Mouse (Mus musculus) left cerebral cortex, adult 9 months (tissue): Measurements from ENCODE around the gene Cep112.

ENCODE experiments used
- DNase-seq, 2 experiments: peaks; one replicate each; pipeline ENCODE4 v3.0.0; 2022; ENCODE audit warnings: low spot score in 2 of 2

Cep112 gene

GRCm38 (mm10) chr11:108876633-108877205 is 451.7 kb downstream of the Cep112 start:
- no peak for DNase-seq

DNA sequence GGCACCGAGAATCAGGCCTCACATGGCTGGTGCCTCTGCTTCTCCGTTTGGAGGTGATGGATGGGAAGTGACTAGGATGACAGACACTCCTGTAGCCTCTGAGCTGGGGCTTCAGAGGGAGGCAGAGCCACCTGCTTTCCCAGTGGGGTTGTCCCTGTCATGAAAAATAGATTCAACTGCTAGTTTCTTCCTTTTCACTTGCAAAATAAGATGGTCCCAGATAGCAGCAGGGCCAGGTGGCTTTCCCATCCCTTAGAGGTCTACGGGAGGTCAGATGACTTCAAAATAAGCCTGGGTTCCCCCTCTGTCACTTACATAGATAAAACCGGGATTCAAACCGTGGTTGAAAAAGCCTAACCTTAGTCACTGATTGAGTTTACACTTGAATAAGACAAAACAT is 452.5 kb downstream of the Cep112 start:
- DNase-seq: no peak

- no peak for DNase-seq
These were observed 455.6 kb downstream of the Cep112 start for GRCm38 (mm10) chr11:108880546-108880945.

- no peak for DNase-seq
These were observed 456.7 kb downstream of the Cep112 start for GRCm38 (mm10) chr11:108881662-108882061.

GRCm38 (mm10) chr11:108885276-108885896 is 460.4 kb downstream of the Cep112 start:
- DNase-seq: no peak

DNA sequence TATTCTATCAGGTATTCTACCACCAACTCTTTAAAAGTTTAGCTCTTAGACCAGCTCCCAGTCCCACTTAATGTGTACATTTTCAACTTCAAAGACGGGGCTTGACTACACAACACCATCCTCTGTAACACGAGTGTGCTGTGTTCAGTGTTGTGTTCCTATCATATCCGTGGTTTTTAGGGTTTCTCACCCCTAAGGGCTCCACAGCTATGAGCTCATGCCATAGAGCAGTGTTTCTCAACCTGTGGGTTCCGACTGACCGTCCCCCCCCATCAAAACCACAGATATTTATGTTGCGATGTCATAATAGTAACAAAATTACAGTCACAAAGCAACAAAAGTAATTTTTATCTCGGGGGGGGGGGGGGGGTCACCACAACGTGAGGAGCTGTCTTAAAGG is 461.1 kb downstream of the Cep112 start:
- DNase-seq: no peak

- DNase-seq: peak in 1 of 2 experiments; percentile 30
These were observed 464.1 kb downstream of the Cep112 start for GRCm38 (mm10) chr11:108889121-108889520.

DNA sequence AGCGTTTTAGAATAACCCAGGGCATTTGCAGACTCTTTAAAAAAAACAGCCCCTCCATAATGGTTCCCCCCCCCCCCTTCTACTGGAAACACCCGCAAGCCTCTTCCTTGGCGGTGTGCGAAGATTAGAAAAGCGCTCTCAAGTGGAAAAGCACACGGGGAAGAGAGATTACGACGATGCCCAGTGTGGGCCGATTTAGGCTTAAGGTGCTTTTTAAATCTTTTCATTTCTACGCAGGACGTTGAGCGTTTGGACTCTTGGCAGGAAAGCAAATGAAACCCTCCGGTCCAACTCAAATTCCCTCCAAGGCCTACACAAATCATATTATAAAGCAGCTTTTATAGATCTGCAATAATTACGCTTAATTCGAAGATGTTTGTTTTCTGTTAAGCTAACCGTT is 465.6 kb downstream of the Cep112 start:
- no peak for DNase-seq

DNA sequence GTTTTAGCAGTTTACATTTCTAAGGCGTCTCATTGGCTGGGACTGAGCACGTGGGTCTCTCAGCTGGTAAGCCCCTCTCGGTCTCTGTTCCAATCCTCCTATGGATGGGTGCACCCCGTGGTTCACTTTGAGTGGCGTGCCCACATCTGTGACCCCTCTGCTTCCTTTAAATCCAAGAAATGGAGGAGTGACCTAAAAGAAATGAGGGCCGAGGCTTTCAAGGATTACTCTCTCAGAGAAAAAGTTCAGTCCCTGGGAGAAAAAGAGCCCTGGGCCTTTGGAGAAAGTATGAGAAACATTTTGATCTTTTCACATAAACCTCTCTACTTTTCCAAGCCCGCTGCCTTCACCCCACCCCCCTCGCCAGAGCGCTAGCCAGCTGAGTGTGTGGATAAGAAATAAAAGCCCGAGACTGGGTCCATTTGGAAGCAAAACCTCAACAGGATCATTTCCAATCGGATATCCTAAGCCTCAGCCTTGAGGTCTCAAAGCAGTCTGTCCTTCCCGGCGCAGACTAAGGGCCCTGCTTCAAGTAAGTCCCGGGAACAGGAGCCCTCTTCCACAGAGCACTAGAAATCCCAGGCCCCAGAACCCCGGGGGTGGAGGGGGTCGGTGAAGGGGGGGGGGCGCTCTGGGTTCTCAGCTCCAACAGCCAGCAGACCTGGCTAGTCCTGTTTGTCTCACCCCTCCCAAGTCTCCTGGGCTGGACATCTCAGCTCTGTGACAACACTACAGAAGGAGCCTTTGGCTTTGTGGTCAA is 466.3 kb downstream of the Cep112 start:
- DNase-seq: no peak

DNA sequence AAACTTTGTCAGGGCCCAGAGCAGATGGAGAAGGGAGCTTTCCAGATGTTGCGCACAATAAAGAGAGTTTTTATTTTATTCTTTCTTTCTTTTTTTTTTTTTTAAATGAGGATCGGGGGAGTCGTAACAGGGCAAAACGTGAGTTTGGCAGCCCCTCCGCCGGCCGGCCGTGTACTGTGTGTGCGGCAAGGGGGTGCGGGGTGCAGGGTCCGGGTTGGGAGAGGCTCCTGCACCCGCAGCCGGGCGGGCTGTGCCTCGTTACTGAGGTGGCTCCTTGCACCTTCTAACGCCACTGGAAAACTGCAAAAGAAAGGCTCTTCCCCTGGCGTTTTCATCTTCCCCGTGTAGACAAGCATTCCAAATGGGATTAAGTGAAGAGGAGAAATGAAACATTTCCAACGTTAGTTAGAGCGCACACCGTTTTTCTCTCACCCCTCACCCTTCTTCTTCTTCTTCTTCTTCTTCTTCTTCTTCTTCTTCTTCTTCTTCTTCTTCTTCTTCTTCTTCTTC is 466.9 kb downstream of the Cep112 start:
- no peak for DNase-seq

DNA sequence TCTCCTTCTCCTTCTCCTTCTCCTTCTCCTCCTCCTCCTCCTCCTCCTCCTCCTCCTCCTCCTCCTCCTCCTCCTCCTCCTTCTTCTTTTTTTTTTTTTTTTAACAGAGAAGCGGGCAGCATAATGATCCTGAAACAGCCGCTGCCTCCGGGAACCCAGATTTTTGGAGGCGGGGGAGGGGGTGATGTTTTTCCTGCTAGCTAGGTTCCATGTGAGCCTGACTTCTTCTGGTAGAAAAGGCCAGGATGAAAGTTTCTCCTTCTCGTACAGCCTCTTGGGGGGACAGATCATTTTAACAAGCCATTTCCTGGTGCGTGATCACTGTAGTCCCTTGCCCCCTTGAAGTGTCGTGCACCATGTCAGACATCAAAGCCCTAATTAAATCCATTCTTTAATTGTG is 467.4 kb downstream of the Cep112 start:
- DNase-seq: no peak

DNA sequence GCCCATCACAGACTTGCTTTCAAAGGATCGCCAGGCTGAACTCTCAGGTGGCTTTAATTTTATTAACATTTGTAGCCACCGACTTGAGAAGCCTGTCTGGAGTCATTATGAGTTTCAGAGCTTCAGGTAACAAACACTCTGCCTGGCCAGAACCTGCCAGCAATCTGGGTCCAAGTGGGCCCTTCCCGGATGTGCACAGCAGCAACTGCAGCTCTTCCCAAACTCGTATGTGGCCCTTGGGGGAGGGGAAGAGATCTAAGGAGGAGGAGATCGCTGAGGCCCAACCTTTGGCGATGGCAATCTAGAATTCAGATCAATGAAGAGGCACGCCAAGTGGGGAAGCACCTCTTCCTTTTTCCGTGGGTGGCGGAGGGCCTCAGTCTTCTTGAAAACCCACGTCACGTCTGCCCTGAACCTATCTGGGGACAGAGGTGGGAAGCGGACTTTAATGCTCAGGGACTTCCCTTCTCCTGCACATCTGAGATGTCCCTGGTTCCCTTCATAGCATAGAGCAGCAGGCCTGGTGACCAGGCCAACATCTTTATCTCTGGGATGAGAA is 468.3 kb downstream of the Cep112 start:
- DNase-seq: no peak

- no peak for DNase-seq
These were observed 469.0 kb downstream of the Cep112 start for GRCm38 (mm10) chr11:108893855-108894510.

DNA sequence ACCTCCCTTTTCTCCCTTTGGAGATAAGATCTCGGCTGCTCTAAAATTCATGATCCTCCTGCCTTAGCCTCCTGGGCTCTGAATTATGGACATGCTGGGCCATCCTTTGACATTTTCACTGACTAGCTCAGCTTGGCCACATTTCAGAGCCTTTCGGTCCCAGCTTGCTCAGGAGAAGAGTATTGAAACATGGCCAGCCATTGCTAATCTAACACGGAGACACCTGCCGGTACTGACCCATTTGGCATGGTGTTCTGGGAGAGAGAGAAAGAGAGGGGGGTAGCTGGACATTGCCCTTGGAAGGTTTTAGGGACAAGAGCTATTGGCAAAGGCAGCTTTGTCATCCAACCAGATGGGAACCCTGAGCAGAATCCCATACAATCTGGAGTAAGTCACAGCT is 472.0 kb downstream of the Cep112 start:
- DNase-seq: no peak

DNA sequence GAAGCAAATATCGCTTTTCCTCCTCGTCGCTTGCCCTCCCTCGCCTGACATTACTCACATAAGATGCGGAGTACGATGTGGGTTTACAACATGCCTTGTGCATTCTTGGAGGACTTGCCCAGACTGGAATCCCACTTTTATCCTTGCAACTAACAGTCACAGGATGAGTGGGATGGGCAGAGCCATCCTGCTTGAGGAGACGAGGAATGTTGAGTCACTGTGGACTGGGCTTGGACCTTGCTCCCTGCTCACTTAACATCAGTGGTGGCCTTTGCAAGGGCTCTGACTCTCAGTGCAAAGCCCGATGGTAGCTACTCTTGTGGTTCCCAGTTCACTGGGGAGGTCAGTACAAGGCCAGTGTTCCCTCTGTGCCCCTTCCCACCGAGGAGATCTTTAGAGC is 473.1 kb downstream of the Cep112 start:
- DNase-seq: no peak

DNA sequence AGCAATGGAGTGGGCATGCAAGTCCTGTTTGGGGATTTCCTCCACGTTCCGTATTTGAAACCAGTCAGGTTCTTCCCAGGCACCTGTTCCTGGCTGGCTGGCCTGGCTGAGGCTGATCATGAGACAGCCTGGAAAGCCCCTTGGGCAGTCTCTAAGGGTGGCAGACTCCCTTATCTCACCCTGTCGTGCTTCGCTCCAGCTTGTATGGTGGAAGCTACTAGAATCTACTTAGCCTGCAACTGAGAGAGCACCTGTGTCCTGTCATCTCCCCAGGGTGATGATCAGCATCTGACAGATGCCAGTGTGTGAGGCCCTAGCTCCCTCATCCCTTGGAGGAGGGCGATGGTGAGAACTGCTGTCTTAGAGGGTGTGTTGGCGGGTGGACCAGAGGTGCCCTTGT is 473.5 kb downstream of the Cep112 start:
- no peak for DNase-seq

GRCm38 (mm10) chr11:108900718-108901488 is 475.9 kb downstream of the Cep112 start:
- DNase-seq: no peak

DNA sequence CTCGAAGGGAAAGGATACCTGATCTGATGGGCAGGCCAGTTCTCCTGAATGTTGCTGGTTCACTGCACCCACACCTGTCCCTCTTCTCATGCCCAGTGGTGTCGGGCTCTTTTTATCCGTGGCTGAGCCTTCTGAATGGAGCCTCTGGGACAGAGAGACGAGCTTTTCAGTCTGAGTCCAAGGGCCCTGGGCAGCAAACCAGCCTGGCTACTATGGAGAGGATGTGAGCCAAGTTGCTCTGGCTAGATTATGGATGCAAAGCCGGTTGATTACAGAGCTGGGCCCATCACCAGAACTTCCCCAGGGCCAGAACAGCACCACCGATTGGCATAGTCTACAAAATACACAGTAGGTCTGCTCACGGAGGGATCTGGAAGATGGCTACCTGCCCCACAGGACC is 476.7 kb downstream of the Cep112 start:
- no peak for DNase-seq

DNA sequence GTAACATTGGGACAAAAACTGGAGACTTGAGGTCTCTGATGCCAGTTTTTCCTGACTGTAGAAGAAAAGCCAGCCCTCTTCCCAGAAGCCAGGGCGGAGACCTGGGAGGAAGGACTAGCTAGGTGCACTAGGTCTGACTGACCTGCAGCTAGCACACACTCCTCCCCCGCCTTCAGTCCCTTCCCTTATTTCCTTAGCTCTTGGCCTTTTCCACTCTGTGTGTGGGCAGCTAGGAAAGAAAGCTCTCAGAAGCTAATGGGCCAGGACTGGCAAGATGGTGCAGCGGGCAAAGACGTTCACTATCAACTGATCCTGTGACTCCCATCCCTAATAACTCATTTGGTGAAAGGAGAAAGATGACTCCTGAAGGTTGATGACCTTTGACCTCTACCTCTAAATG is 477.3 kb downstream of the Cep112 start:
- DNase-seq: no peak

DNA sequence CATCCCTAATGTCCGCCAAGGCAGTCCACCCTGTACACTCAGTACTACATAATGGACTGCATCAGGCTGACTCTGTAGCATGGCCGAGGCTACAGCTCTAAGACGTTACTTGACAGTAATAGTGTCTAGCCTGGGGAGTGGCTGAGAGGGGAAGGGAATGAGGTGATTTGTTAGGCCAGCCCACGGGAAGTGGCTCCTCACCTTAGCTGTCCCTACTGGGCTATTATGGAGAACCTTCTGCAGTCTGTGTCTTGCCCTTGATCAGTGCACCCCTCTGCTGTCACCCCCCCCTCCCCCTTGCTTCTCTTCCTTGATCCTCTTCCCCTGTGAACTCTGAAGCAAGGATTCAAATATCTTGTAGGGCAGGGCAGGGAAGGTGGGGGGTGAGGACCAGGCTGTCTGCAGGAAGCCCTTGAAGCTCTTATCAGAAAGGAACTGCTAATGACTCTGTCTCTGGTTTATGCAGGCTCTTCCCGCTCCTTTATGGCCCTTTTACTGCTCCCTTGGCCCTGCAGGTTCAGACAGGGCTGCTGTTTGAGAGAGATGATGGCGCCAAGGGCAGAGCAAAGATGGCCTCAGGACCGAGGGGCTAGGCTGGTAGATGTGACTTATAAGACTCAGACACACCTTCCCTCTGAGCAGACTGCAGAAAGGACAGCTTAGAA is 481.7 kb downstream of the Cep112 start:
- DNase-seq: no peak
